Mouse (Mus musculus): Measurements from ENCODE around the gene Atraid. TPM values are rescaled to one million over a fixed set of nuclear protein-coding genes. Genes with fewer than 3 reads are reported as not detected.

The Atraid gene
- 62.9 TPM for polyA plus RNA-seq (2017; shearing (Covaris generic))

DNA sequence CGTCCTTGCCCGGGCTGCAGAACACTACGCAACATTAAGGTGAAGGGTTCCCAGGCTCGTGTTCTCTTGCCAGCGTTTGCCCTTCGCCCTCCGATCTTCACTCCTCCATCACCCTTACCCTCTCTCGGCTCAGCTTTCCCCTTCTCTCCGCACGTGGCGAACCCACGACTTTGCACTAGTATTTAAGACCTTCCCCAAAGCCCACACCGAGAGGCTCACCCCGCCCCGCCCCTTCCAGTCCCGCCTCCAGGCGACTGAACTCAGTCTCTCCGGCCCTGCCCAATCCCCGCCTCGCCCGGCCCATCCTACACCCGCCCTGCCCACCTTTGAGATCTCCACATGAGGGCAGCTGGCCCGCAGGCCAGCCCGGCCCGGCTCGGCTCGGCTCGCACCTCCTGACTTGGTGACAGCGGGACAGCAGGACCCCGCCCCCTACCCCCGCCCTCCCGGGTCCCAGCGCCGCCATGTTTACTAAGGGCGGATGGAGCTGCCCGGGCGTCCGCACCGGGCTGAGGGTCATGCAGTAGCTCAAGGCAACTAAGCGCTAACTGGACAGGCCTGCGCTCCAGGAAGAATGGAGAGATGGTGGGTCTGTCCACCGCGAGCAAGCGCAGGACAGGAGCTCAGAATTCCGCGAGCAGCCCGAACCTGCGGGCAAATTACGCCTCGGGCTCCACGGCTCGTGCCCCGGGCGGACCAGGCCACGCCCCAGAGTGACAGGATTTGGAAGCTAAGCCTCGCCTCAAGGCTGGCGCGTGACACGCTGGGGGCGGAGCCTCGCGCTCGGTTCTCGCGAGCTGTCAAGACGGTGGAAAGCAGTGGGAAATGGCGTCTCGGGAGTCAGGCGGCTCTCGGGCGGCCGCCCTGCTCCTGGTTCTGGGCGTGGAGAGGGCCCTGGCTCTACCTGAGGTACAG lies at the start of gene Atraid:
Gene Atraid, plus strand, starts transcription at position 465 of the 915 bp plus-strand sequence.

DNA sequence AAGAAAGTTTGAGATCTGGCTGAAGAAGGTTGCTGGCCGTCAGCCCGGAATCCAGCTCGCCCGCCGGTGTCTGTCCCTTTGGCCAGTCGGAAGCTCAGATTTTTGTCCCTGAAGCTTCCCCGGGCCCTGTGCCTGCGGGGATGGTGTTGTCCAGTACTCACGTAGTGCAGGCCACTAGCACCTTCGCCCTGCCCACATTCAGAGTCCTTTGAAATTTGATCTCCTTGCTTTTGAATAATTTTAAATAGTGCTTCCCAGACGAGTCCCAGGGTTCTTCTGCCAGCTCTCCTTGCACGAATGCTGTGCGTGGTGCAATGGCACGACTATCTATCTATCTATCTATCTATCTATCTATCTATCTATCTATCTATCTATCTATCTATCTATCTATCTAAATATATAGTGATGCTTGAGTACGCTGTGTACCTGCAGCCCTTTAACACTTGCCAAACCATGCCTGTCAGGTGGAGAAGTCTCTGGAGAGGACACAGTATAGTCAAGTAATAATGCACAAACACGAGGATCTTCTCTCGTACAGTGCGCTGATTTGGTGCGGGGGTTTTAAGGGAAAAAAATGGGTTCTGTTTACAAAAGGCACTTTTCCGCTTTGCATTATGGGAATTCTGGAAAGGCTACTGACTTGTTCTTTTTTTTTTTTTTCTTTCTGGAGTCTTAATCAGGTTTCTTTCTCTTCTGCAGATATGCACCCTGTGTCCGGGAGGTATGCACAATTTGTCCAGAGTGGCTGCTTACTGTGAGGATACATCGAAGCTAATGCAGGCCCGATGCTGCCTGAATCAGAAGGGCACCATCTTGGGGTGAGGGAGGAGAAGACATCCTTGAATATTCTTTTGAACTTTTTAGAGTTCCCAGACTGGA lies 890 bp downstream of the Atraid start, which contains the start of gene Slc5a6:
Gene Slc5a6, minus strand, starts transcription at position 162 of the 879 bp plus-strand sequence.

DNA sequence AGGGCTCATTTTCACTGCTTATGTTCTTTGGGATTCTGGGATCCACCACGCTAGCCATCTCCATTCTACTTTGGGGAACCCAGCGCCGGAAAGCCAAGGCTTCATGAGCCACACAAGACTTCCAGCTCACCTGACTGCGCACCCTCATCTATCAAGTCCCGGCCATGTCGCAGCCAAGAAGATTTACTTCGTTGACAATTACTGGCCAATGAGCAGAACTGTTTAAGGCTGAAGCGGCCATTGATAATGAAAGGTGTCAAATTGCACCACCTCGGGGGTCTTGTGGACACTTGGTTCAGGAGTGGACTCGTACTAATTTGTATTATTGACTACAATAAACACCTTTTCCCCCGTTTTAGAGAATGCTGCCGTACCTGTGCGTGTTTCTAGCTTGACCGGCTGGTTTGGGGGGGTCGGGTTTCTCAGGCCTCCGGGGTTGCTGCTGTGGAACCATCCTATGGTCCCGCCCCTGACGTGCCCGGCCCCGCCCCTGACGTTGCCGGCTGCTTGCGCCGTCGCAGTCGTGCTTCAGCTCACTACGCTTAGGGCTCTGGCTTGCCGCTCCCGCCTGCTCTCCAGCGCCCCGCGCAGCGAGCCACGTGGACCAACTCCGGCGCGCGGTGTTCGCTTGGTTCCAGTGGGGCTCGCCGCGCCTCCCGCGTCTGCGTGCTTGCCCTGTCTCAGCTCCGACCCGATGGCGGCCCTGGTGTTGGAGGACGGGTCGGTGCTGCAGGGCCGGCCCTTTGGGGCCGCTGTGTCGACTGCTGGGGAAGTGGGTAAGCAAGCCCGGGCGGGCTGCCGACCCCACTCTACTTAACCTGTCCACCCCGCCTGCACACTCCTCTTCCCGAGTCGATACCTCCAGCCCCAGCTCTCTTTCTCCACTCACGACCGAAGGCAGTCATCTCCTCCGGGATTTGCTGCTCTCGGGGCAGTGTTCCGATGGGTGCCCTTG lies 6.4 kb downstream of the Atraid start, which contains the start of gene Cad:
Gene Cad, plus strand, starts transcription at position 520 of the 955 bp plus-strand sequence.

Other genes with a start within 250 kb of the Atraid start
- 15.2 TPM for gene Mapre3, start 233.7 kb upstream of the Atraid start, polyA plus RNA-seq (2017; shearing (Covaris generic))
- gene Tmem214, start 180.3 kb upstream of the Atraid start, polyA plus RNA-seq (2017; shearing (Covaris generic)): 41.2 TPM
- gene Agbl5, start 159.6 kb upstream of the Atraid start, polyA plus RNA-seq (2017; shearing (Covaris generic)): 9.7 TPM
- 261 TPM for gene Ost4, start 140.5 kb upstream of the Atraid start, polyA plus RNA-seq (2017; shearing (Covaris generic))
- gene Emilin1, start 134.9 kb upstream of the Atraid start, polyA plus RNA-seq (2017; shearing (Covaris generic)): 0.12 TPM
- gene Khk, start 126.9 kb upstream of the Atraid start, polyA plus RNA-seq (2017; shearing (Covaris generic)): 12.1 TPM
- 0.26 TPM for gene Cgref1, start 102.7 kb upstream of the Atraid start, polyA plus RNA-seq (2017; shearing (Covaris generic))
- gene Preb, start 88.0 kb upstream of the Atraid start, polyA plus RNA-seq (2017; shearing (Covaris generic)): 215 TPM
- gene Tcf23, start 79.7 kb upstream of the Atraid start, polyA plus RNA-seq (2017; shearing (Covaris generic)): not detected
- 5.3 TPM for gene Slc5a6, start 612 bp downstream of the Atraid start, polyA plus RNA-seq (2017; shearing (Covaris generic))
- 16.7 TPM for gene Cad, start 6.5 kb downstream of the Atraid start, polyA plus RNA-seq (2017; shearing (Covaris generic))
- not detected for gene Dnajc5g, start 58.0 kb downstream of the Atraid start, polyA plus RNA-seq (2017; shearing (Covaris generic))
- 1.3 TPM for gene Slc30a3, start 59.9 kb downstream of the Atraid start, polyA plus RNA-seq (2017; shearing (Covaris generic))
- not detected for gene Trim54, start 68.4 kb downstream of the Atraid start, polyA plus RNA-seq (2017; shearing (Covaris generic))
- gene Ucn, start 90.5 kb downstream of the Atraid start, polyA plus RNA-seq (2017; shearing (Covaris generic)): not detected
- 16.9 TPM for gene Mpv17, start 105.9 kb downstream of the Atraid start, polyA plus RNA-seq (2017; shearing (Covaris generic))
- not detected for gene Gm29609, start 131.6 kb downstream of the Atraid start, polyA plus RNA-seq (2017; shearing (Covaris generic))
- 96.4 TPM for gene Gtf3c2, start 131.8 kb downstream of the Atraid start, polyA plus RNA-seq (2017; shearing (Covaris generic))
- gene Snx17, start 144.9 kb downstream of the Atraid start, polyA plus RNA-seq (2017; shearing (Covaris generic)): 83.0 TPM
- gene Eif2b4, start 145.1 kb downstream of the Atraid start, polyA plus RNA-seq (2017; shearing (Covaris generic)): 46.4 TPM
- gene Zfp513, start 154.0 kb downstream of the Atraid start, polyA plus RNA-seq (2017; shearing (Covaris generic)): 24.6 TPM
- gene Ppm1g, start 172.4 kb downstream of the Atraid start, polyA plus RNA-seq (2017; shearing (Covaris generic)): 166 TPM
- 283 TPM for gene Nrbp1, start 192.6 kb downstream of the Atraid start, polyA plus RNA-seq (2017; shearing (Covaris generic))
- gene Gm9970, start 192.9 kb downstream of the Atraid start, polyA plus RNA-seq (2017; shearing (Covaris generic)): not detected
- gene Krtcap3, start 203.4 kb downstream of the Atraid start, polyA plus RNA-seq (2017; shearing (Covaris generic)): 42.2 TPM
- 8.5 TPM for gene Ift172, start 242.8 kb downstream of the Atraid start, polyA plus RNA-seq (2017; shearing (Covaris generic))
- gene Fndc4, start 247.8 kb downstream of the Atraid start, polyA plus RNA-seq (2017; shearing (Covaris generic)): 4.6 TPM
- not detected for gene Gckr, start 249.1 kb downstream of the Atraid start, polyA plus RNA-seq (2017; shearing (Covaris generic))

Measured in effector memory CD4-positive, alpha-beta T cell, adult 5 months (primary cell).